Mouse (Mus musculus) forebrain, embryonic 12.5 days (tissue): ENCODE data around the gene Luzp2. TPM values are rescaled to one million over a fixed set of nuclear protein-coding genes. Genes with fewer than 3 reads are reported as not detected.
A peak's percentile ranks its signal among the peaks of the same experiment; 100 is the strongest.

Experiments
- ATAC-seq: fragments of 200-750 bp; cut with Nextera tagmentation; 2 replicates; pipeline ENCODE4 v1.8.0; 2017; ENCODE audit warnings: moderate TSS enrichment; ENCODE audit not compliant: low FRiP score
- H3K27ac ChIP-seq: fragments of 300-500 bp; sonication (generic); 2 replicates; pipeline ENCODE4 v1.5.1; 2016; ENCODE audit warnings: mild to moderate bottlenecking
- H3K27me3 ChIP-seq: fragments of 300-500 bp; sonication (generic); 2 replicates; pipeline ENCODE4 v1.6.1; 2016; ENCODE audit warnings: mild to moderate bottlenecking
- H3K36me3 ChIP-seq: fragments of 300-500 bp; sonication (generic); replicated peaks from 2 replicates; pipeline ENCODE4 v1.6.1; 2016; ENCODE audit warnings: mild to moderate bottlenecking
- H3K4me1 ChIP-seq: fragments of 300-500 bp; sonication (generic); 2 replicates; pipeline ENCODE4 v1.6.1; 2016
- H3K4me2 ChIP-seq: fragments of 300-500 bp; sonication (generic); 2 replicates; pipeline ENCODE4 v1.6.1; 2016; ENCODE audit warnings: mild to moderate bottlenecking, moderate library complexity
- H3K4me3 ChIP-seq: fragments of 300-500 bp; sonication (generic); replicated peaks from 2 replicates; pipeline ENCODE4 v1.5.1; 2016; ENCODE audit warnings: mild to moderate bottlenecking
- H3K9ac ChIP-seq: fragments of 300-500 bp; sonication (generic); 2 replicates; pipeline ENCODE4 v1.6.1; 2016; ENCODE audit warnings: mild to moderate bottlenecking
- H3K9me3 ChIP-seq: fragments of 300-500 bp; sonication (generic); 2 replicates; pipeline ENCODE4 v1.6.1; 2016
- WGBS: fragments of 180-500 bp; shearing (Covaris S2); methylation state at CpG from one replicate; pipeline ENCODE4 v1.1.7; 2016; 5-methylcytosine and 5-hydroxymethylcytosine counted together
- polyA plus RNA-seq: library from polyadenylated mRNA; unstranded; fragments of >200 nt; fragmentation: Nextera tagmentation; extraction: Ambion mirVana; gene quantifications from 2 replicates; pipeline ENCODE4 v1.2.1, GENCODE M21; 2016

Gene Luzp2
- polyA plus RNA-seq, 1 experiment from 2014 or later, result 5.2 TPM

- H3K27ac ChIP-seq, result no peak overlapping the region
- no peak overlapping the region for H3K4me3 ChIP-seq
- H3K36me3 ChIP-seq, result no peaks in the 10 kb centered on the region
- H3K9ac ChIP-seq, result no peak overlapping the region
- ATAC-seq, result no peak
- H3K27me3 ChIP-seq, result no peaks in the 10 kb centered on the region
- H3K9me3 ChIP-seq, result no peaks in the 10 kb centered on the region
- H3K4me2 ChIP-seq, result no peak overlapping the region
- 93% methylated on average over 10 of the region's 10 CpGs for WGBS
- H3K4me1 ChIP-seq, result no peaks in the 10 kb centered on the region
These were observed 353.6 kb downstream of the Luzp2 start for GRCm38 (mm10) chr7:55188927-55189326.

- H3K4me2 ChIP-seq, result no peak overlapping the region
- H3K27ac ChIP-seq, result no peak overlapping the region
- H3K9ac ChIP-seq, result no peak overlapping the region
- H3K27me3 ChIP-seq, result no peaks in the 10 kb centered on the region
- no peak for ATAC-seq
- H3K36me3 ChIP-seq, result no peaks in the 10 kb centered on the region
- H3K4me1 ChIP-seq, result no peaks in the 10 kb centered on the region
- no peak overlapping the region for H3K4me3 ChIP-seq
- no peaks in the 10 kb centered on the region for H3K9me3 ChIP-seq
- WGBS, result 78% methylated on average over 2 of the region's 2 CpGs
These were observed 354.2 kb downstream of the Luzp2 start for GRCm38 (mm10) chr7:55189496-55189895.

DNA sequence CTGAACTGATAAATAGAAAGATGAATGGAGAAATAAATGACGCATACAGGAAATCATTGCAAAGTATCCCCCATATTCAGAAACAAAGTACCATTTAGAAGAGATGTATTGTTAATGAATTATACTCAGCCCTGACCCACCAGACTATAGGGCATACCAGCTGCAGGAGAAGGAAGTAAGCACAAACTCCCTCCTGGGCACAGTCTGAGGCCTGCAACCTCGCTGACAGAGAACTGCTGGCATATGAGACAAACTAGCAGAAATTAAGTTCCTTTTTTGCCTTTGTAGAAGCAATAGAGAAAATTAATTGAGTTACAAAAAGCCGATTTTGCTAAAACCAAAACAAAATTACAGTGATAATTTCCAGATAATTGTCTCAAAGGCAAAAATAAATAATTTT is 355.4 kb downstream of the Luzp2 start:
- no peaks in the 10 kb centered on the region for H3K9me3 ChIP-seq
- H3K27ac ChIP-seq, result no peak overlapping the region
- no peaks in the 10 kb centered on the region for H3K4me1 ChIP-seq
- no peaks in the 10 kb centered on the region for H3K27me3 ChIP-seq
- H3K36me3 ChIP-seq, result no peaks in the 10 kb centered on the region
- H3K4me3 ChIP-seq, result no peak overlapping the region
- no peak overlapping the region for H3K4me2 ChIP-seq
- no peak overlapping the region for H3K9ac ChIP-seq
- no peak for ATAC-seq
- 89% methylated on average over 3 of the region's 3 CpGs for WGBS

GRCm38 (mm10) chr7:55198806-55199205 is 363.5 kb downstream of the Luzp2 start:
- H3K4me3 ChIP-seq, result no peak overlapping the region

DNA sequence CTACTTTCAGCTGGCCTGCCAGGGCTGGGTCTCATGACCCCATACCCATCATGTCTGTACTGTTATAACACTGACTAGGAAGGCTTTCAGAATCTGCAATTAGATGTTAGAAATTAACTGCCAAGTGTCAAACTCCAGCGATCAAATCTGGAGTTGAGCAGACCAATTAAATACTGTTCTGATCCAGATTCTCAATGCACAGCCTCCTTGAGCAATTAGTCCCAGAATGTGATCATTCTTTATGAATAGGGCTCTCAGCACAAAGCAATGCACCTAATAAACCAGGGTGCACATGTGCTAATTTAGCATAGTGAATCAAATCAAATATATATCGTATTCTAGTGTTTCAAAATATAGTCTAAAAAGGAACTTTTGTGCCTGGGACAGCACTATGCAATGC is 387.7 kb downstream of the Luzp2 start:
- no peaks in the 10 kb centered on the region for H3K9me3 ChIP-seq
- no peak overlapping the region for H3K9ac ChIP-seq
- H3K36me3 ChIP-seq, result no peaks in the 10 kb centered on the region
- H3K4me3 ChIP-seq, result no peak overlapping the region
- H3K27ac ChIP-seq, result no peak overlapping the region
- no peaks in the 10 kb centered on the region for H3K27me3 ChIP-seq
- no peaks in the 10 kb centered on the region for H3K4me1 ChIP-seq
- 44% methylated on average over 2 of the region's 2 CpGs for WGBS
- no peak overlapping the region for H3K4me2 ChIP-seq
- ATAC-seq, result peak; percentile 39; the same call in 1 of the 2 replicates

More at GRCm38 (mm10) chr7:55198806-55199205, 363.5 kb downstream of the Luzp2 start:
- Histone ChIP-seq H3K4me1 (no peaks in the 10 kb centered on the region), H3K4me2 (no peak overlapping the region), H3K36me3 (no peaks in the 10 kb centered on the region), H3K27me3 (no peaks in the 10 kb centered on the region), H3K9me3 (no peaks in the 10 kb centered on the region), H3K9ac (no peak overlapping the region), H3K27ac (no peak overlapping the region)
- no peak for ATAC-seq
- 92% methylated on average over 2 of the region's 2 CpGs for WGBS

GRCm38 (mm10) chr7:55229407-55229806 is 394.1 kb downstream of the Luzp2 start:
- Histone ChIP-seq H3K9me3 (no peaks in the 10 kb centered on the region), H3K9ac (no peak overlapping the region), H3K27me3 (no peaks in the 10 kb centered on the region), H3K4me3 (no peak overlapping the region), H3K36me3 (no peaks in the 10 kb centered on the region), H3K4me1 (no peaks in the 10 kb centered on the region), H3K27ac (no peak overlapping the region), H3K4me2 (no peak overlapping the region)
- ATAC-seq, result no peak
